Mouse (Mus musculus): ENCODE results near the gene Ube2s.
"Not testable (repeated sequence)": the region's sequence is repeated elsewhere in the genome, so short reads cannot be mapped to it uniquely, and the experiment has no call there.

- not testable (repeated sequence) for TF ChIP-seq CTCF, POLR2A (IDR thresholded peaks at IDR 0.05; ENCODE audit: extremely low read depth, insufficient read depth, low read length)
Measured at GRCm38 (mm10) chr7:4793248-4793647, 19.1 kb downstream of the Ube2s start.
